Mouse (Mus musculus) forebrain, postnatal 0 days (tissue): Measurements from ENCODE around the gene Plcxd2. TPM values are rescaled to one million over a fixed set of nuclear protein-coding genes. Genes with fewer than 3 reads are reported as not detected.

Experiments used
- ATAC-seq: fragments of 200-750 bp; cut with Nextera tagmentation; 2 replicates; pipeline ENCODE4 v1.8.0; 2017; ENCODE audit warnings: mild to moderate bottlenecking, moderate library complexity
- DNase-seq: peaks from one replicate; pipeline ENCODE4 v3.0.0-alpha.2; 2015
- H3K27ac ChIP-seq: fragments of 300-500 bp; sonication (generic); 2 replicates; pipeline ENCODE4 v1.5.1; 2014; ENCODE audit warnings: low read depth, mild to moderate bottlenecking, antibody characterized with exemption, low read length, moderate library complexity, mixed read lengths
- H3K27me3 ChIP-seq: fragments of 300-500 bp; sonication (generic); 2 replicates; pipeline ENCODE4 v1.6.1; 2014; ENCODE audit warnings: mild to moderate bottlenecking, low read length, mixed read lengths; ENCODE audit not compliant: insufficient read depth
- H3K36me3 ChIP-seq: fragments of 300-500 bp; sonication (generic); 2 replicates; pipeline ENCODE4 v1.6.1; 2014; ENCODE audit warnings: mild to moderate bottlenecking, moderate library complexity; ENCODE audit not compliant: insufficient read depth
- H3K4me1 ChIP-seq: fragments of 300-500 bp; sonication (generic); 2 replicates; pipeline ENCODE4 v1.6.1; 2014; ENCODE audit warnings: antibody characterized with exemption; ENCODE audit not compliant: insufficient read depth
- H3K4me2 ChIP-seq: fragments of 300-500 bp; sonication (generic); 2 replicates; pipeline ENCODE4 v1.6.1; 2014; ENCODE audit warnings: low read depth, mild to moderate bottlenecking, moderate library complexity
- H3K4me3 ChIP-seq: fragments of 300-500 bp; sonication (generic); 2 replicates; pipeline ENCODE4 v1.5.1; 2014; ENCODE audit warnings: low read depth, low read length, mixed read lengths
- H3K9ac ChIP-seq: fragments of 300-500 bp; sonication (generic); 2 replicates; pipeline ENCODE4 v1.6.1; 2014; ENCODE audit warnings: mild to moderate bottlenecking
- H3K9me3 ChIP-seq: fragments of 300-500 bp; sonication (generic); 2 replicates; pipeline ENCODE4 v1.6.1; 2016; ENCODE audit warnings: low read length
- CTCF ChIP-seq: sonication (generic); IDR thresholded peaks from 2 replicates; pipeline ENCODE4 v1.5.1; 2016; ENCODE audit warnings: antibody characterized with exemption, control low read depth, low read depth
- WGBS: fragments of 180-500 bp; shearing (Covaris S2); extraction: QIAGEN DNeasy Blood & Tissue Kit; methylation state at CpG from one replicate; pipeline ENCODE4 v1.1.7; 2014; 5-methylcytosine and 5-hydroxymethylcytosine counted together
- polyA plus RNA-seq: library from polyadenylated mRNA; unstranded; fragments of >200 nt; fragmentation: Nextera tagmentation; extraction: Ambion mirVana; gene quantifications from 2 replicates; pipeline ENCODE4 v1.2.1, GENCODE M21; 2015
- total RNA-seq: library from RNA; depleted of rRNA; stranded (reverse); fragments of >200 nt; gene quantifications from 2 replicates; pipeline ENCODE4 v1.2.3, GENCODE M21; 2014

Gene Plcxd2
- total and polyA plus RNA-seq, 2 experiments from 2014 or later, result 11.7 to 33.2 TPM

- no peak for ATAC-seq
- H3K36me3 ChIP-seq, result no peaks in the 10 kb centered on the region
- no peak overlapping the region for H3K9ac ChIP-seq
- no peak overlapping the region for H3K27ac ChIP-seq
- H3K4me2 ChIP-seq, result no peak overlapping the region
- no peaks in the 10 kb centered on the region for H3K4me1 ChIP-seq
- H3K4me3 ChIP-seq, result no peak overlapping the region
- WGBS, result 89% methylated on average over 2 of the region's 2 CpGs
- no peak for TF ChIP-seq CTCF
- H3K27me3 ChIP-seq, result no peaks in the 10 kb centered on the region
- H3K9me3 ChIP-seq, result no peaks in the 10 kb centered on the region
- DNase-seq, result no peak
These were observed 10.4 kb upstream of the Plcxd2 start for GRCm38 (mm10) chr16:46020396-46020795.

GRCm38 (mm10) chr16:46019799-46020198 is 9.8 kb upstream of the Plcxd2 start:
- Histone ChIP-seq H3K9ac (no peak overlapping the region), H3K4me1 (no peaks in the 10 kb centered on the region), H3K9me3 (no peaks in the 10 kb centered on the region), H3K4me3 (no peak overlapping the region), H3K27me3 (no peaks in the 10 kb centered on the region), H3K4me2 (no peak overlapping the region), H3K27ac (no peak overlapping the region), H3K36me3 (no peaks in the 10 kb centered on the region)
- no peak for DNase-seq
- ATAC-seq, result no peak
- no peak for TF ChIP-seq CTCF
- WGBS, result 86% methylated on average over 4 of the region's 4 CpGs

GRCm38 (mm10) chr16:46019359-46019758 is 9.3 kb upstream of the Plcxd2 start:
- Histone ChIP-seq H3K4me3 (no peak overlapping the region), H3K4me2 (no peak overlapping the region), H3K9me3 (no peaks in the 10 kb centered on the region), H3K27me3 (no peaks in the 10 kb centered on the region), H3K9ac (no peak overlapping the region), H3K27ac (no peak overlapping the region), H3K4me1 (no peaks in the 10 kb centered on the region), H3K36me3 (no peaks in the 10 kb centered on the region)
- 64% methylated on average over 1 of the region's 1 CpGs for WGBS
- DNase-seq (no peak), ATAC-seq (no peak)
- no peak for TF ChIP-seq CTCF

GRCm38 (mm10) chr16:46011696-46012095 is 1.7 kb upstream of the Plcxd2 start:
- no peaks in the 10 kb centered on the region for H3K9me3 ChIP-seq
- DNase-seq, result no peak
- H3K4me1 ChIP-seq, result peaks cover 9% of the 10 kb centered on the region; the same call in 1 of the 2 replicates
- no peak for ATAC-seq
- no peak overlapping the region for H3K4me2 ChIP-seq
- no peaks in the 10 kb centered on the region for H3K27me3 ChIP-seq
- H3K27ac ChIP-seq, result no peak overlapping the region
- H3K36me3 ChIP-seq, result no peaks in the 10 kb centered on the region
- no peak overlapping the region for H3K9ac ChIP-seq
- TF ChIP-seq CTCF, result no peak
- H3K4me3 ChIP-seq, result no peak overlapping the region
- WGBS, result 94% methylated on average over 1 of the region's 1 CpGs

- peak overlapping the region; percentile 24; the same call in 1 of the 2 replicates for H3K27ac ChIP-seq
- peak overlapping the region; percentile 73 for H3K4me3 ChIP-seq
- H3K9me3 ChIP-seq, result no peaks in the 10 kb centered on the region
- peak overlapping the region; percentile 68 for H3K9ac ChIP-seq
- ATAC-seq, result peak; percentile 10; the same call in 1 of the 2 replicates
- H3K27me3 ChIP-seq, result no peaks in the 10 kb centered on the region
- H3K36me3 ChIP-seq, result no peaks in the 10 kb centered on the region
- H3K4me2 ChIP-seq, result peak overlapping the region; percentile 78
- H3K4me1 ChIP-seq, result peaks cover 10% of the 10 kb centered on the region; the same call in 1 of the 2 replicates
- TF ChIP-seq CTCF, result no peak
- DNase-seq, result no peak
- 5% methylated on average over 5 of the region's 5 CpGs for WGBS
These were observed 845 bp upstream of the Plcxd2 start for GRCm38 (mm10) chr16:46010906-46011220.

GRCm38 (mm10) chr16:46009717-46010116 is 301 bp downstream of the Plcxd2 start:
- H3K9ac ChIP-seq, result peak overlapping the region; percentile 68
- H3K27me3 ChIP-seq, result no peaks in the 10 kb centered on the region
- 0% methylated on average over 13 of the region's 13 CpGs for WGBS
- H3K4me2 ChIP-seq, result peak overlapping the region; percentile 78
- no peaks in the 10 kb centered on the region for H3K36me3 ChIP-seq
- H3K4me3 ChIP-seq, result peak overlapping the region; percentile 73
- ATAC-seq (peak; percentile 21), DNase-seq (no peak)
- no peak for TF ChIP-seq CTCF
- 0 out of 2 replicates have a peak overlapping the region, but pooled peaks have one; percentile 29 for H3K27ac ChIP-seq
- H3K9me3 ChIP-seq, result no peaks in the 10 kb centered on the region
- H3K4me1 ChIP-seq, result peaks cover 10% of the 10 kb centered on the region; the same call in 1 of the 2 replicates

GRCm38 (mm10) chr16:46008766-46009165 is 1.3 kb downstream of the Plcxd2 start:
- Histone ChIP-seq H3K4me1 (peaks cover 10% of the 10 kb centered on the region; the same call in 1 of the 2 replicates), H3K36me3 (no peaks in the 10 kb centered on the region), H3K4me2 (peak overlapping the region; percentile 78), H3K9ac (0 out of 2 replicates have a peak overlapping the region, but pooled peaks have one; percentile 7), H3K27ac (no peak overlapping the region), H3K27me3 (no peaks in the 10 kb centered on the region), H3K9me3 (no peaks in the 10 kb centered on the region), H3K4me3 (peak overlapping the region; percentile 73)
- DNase-seq (no peak), ATAC-seq (no peak)
- WGBS, result 46% methylated on average over 3 of the region's 3 CpGs
- no peak for TF ChIP-seq CTCF
